9 mouse cellular contexts compared by ENCODE assay signal in the genomic region with DNA sequence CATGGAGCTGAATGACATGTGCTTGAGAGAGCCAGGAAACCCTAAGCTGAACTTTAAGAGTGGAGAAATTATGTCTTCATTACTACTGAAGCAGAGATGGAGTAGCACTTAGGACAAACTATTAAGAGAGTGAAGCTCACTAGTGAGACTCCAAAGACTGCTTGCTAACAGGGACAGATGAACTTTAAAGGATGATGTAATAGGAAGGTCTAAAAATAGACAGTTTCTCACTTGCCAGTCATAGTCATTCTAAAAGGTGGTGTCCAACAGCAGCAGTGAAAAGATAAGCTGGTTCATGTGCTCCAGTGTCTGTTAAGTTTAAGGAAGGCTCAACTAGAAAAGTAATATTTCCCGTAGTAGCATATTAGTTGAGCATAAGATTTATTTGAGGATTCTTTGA. TPM values are rescaled to one million over a fixed set of nuclear protein-coding genes. Genes with fewer than 3 reads are reported as not detected.
DNase-seq lines count a peak whose midpoint lies in the region; ATAC-seq and TF ChIP-seq lines count a peak whose summit lies in the region.
"Had no signal": no experiment of that assay in that cellular context is flagged by ENCODE, and none has a peak within 500 bp of the region (broad histone marks: within the 10 kb centered on the region; RNA-seq: fewer than 3 reads in every experiment).

No protein-coding gene starts in this region.

- 6% methylated on average over 1 of the region's 1 CpGs for WGBS in liver, adult 2 months
- WGBS in intestine, embryonic 14.5 days, result 54% methylated on average over 1 of the region's 1 CpGs
- 25% methylated on average over 1 of the region's 1 CpGs for WGBS in stomach, embryonic 16.5 days

- H3K36me3 ChIP-seq in liver, adult 2 months (ENCODE audit: control insufficient read depth, insufficient read depth, low read length), result peaks cover 3% of the 10 kb centered on the region; the same call in 1 of the 2 replicates
- 0 out of 2 replicates have a peak, but pooled peaks cover 5% of the 10 kb centered on the region for H3K36me3 ChIP-seq in intestine, embryonic 14.5 days (ENCODE audit: control insufficient read depth, insufficient read depth, low read length)
- no peaks in the 10 kb centered on the region for H3K36me3 ChIP-seq in stomach, embryonic 16.5 days (ENCODE audit: control insufficient read depth, insufficient read depth, low read length)
- H3K36me3 ChIP-seq: hindbrain, embryonic 12.5 days had no signal

- H3K27ac ChIP-seq in liver, adult 2 months (replicated peaks; ENCODE audit: insufficient read depth, low read depth, low read length), result peak overlapping the region; percentile 73
- 0 out of 2 replicates have a peak overlapping the region, but pooled peaks have one; percentile 34 for H3K27ac ChIP-seq in intestine, embryonic 14.5 days (ENCODE audit: low read depth)
- H3K27ac ChIP-seq in stomach, embryonic 16.5 days (ENCODE audit: low read length), result peak overlapping the region; percentile 52
- H3K27ac ChIP-seq: hindbrain, embryonic 12.5 days had no signal

- TF ChIP-seq CTCF in liver, adult 2 months (IDR thresholded peaks at IDR 0.05; ENCODE audit: low read depth, low read length), result no peak
- no peak for TF ChIP-seq CTCF in brain, embryonic 14.5 days (IDR thresholded peaks at IDR 0.05; ENCODE audit: borderline replicate concordance, extremely low read depth, insufficient read depth, insufficient read length)

- H3K4me3 ChIP-seq in liver, adult 2 months (ENCODE audit: insufficient read depth, low read depth, low read length), result no peak overlapping the region
- no peak overlapping the region for H3K4me3 ChIP-seq in intestine, embryonic 14.5 days (ENCODE audit: low read depth, low read length)
- no peak overlapping the region for H3K4me3 ChIP-seq in stomach, embryonic 16.5 days (replicated peaks; ENCODE audit: low read length)
- H3K4me3 ChIP-seq: hindbrain, embryonic 12.5 days had no signal

- H3K79me2 ChIP-seq in liver, adult 2 months (ENCODE audit: control insufficient read depth, insufficient read depth, low read length), result peaks cover 18% of the 10 kb centered on the region

- no peak for TF ChIP-seq POLR2A in liver, adult 2 months (IDR thresholded peaks at IDR 0.05; ENCODE audit: extremely low read depth, insufficient read depth, low read length)
- no peak for TF ChIP-seq POLR2A in brain, embryonic 14.5 days (IDR thresholded peaks at IDR 0.05; ENCODE audit: borderline replicate concordance, extremely low read depth, insufficient read depth, insufficient read length, poor library complexity, severe bottlenecking)

- ATAC-seq in intestine, embryonic 14.5 days (replicated peaks; ENCODE audit: low FRiP score, low TSS enrichment, low read depth), result peak; percentile 60; the same call in 1 of the 2 replicates
- peak; percentile 60; the same call in 1 of the 2 replicates for ATAC-seq in stomach, embryonic 16.5 days (ENCODE audit: insufficient read depth, low FRiP score)

- no peaks in the 10 kb centered on the region for H3K27me3 ChIP-seq in liver, adult 2 months (ENCODE audit: control insufficient read depth, insufficient read depth, low read length)
- H3K27me3 ChIP-seq in intestine, embryonic 14.5 days (replicated peaks; ENCODE audit: control insufficient read depth, insufficient read depth, low read length), result no peaks in the 10 kb centered on the region
- H3K27me3 ChIP-seq in stomach, embryonic 16.5 days (ENCODE audit: control insufficient read depth, insufficient read depth, low read length), result no peaks in the 10 kb centered on the region
- H3K27me3 ChIP-seq: hindbrain, embryonic 12.5 days had no signal

- no peaks in the 10 kb centered on the region for H3K9me3 ChIP-seq in intestine, embryonic 14.5 days (ENCODE audit: control insufficient read depth, low read length)
- H3K9me3 ChIP-seq in stomach, embryonic 16.5 days (replicated peaks; ENCODE audit: control insufficient read depth, low read length), result no peaks in the 10 kb centered on the region
- H3K9me3 ChIP-seq: hindbrain, embryonic 12.5 days had no signal

- no peak overlapping the region for H3K4me2 ChIP-seq in intestine, embryonic 14.5 days (ENCODE audit: low read length)
- peak overlapping the region; percentile 42 for H3K4me2 ChIP-seq in stomach, embryonic 16.5 days (ENCODE audit: low read depth, low read length)
- H3K4me2 ChIP-seq: hindbrain, embryonic 12.5 days; midbrain, embryonic 11.5 days had no signal

- H3K9ac ChIP-seq in liver, adult 2 months (ENCODE audit: low read depth, low read length), result peak overlapping the region; percentile 50
- H3K9ac ChIP-seq in intestine, embryonic 14.5 days (ENCODE audit: low read length), result no peak overlapping the region
- H3K9ac ChIP-seq in stomach, embryonic 16.5 days (ENCODE audit: low read length), result no peak overlapping the region
- H3K9ac ChIP-seq: hindbrain, embryonic 12.5 days had no signal

- peaks cover 50% of the 10 kb centered on the region for H3K4me1 ChIP-seq in liver, adult 2 months (ENCODE audit: control insufficient read depth, insufficient read depth, low read length)
- peaks cover 38% of the 10 kb centered on the region for H3K4me1 ChIP-seq in intestine, embryonic 14.5 days (replicated peaks; ENCODE audit: control insufficient read depth, insufficient read depth, low read length)
- peaks cover 37% of the 10 kb centered on the region for H3K4me1 ChIP-seq in stomach, embryonic 16.5 days (ENCODE audit: control insufficient read depth, insufficient read depth, low read length)

- peak; percentile 87 for DNase-seq in liver, adult 2 months (ENCODE audit: extremely low read depth, low read depth, low spot score)
- no peak for DNase-seq in liver
- DNase-seq in brain, embryonic 14.5 days (ENCODE audit: low read depth), result peak; percentile 22
- DNase-seq in intestine, embryonic 14.5 days (ENCODE audit: low spot score), result no peak
- DNase-seq in layer of hippocampus, postnatal 10 days (ENCODE audit: low spot score in 2 of 2), result no peak
- DNase-seq in thymus, postnatal 25 days, result no peak

RNA-seq across cellular contexts. Expression of gene Picalm, which starts 16.3 kb away (rescaled TPM):
- total RNA-seq in liver, adult 2 months (2014; rRNA removed), result 120 and 127 TPM in 2 replicates
- polyA plus RNA-seq in liver, adult 2 months (2012; rRNA removed), result 24.6 and 29.7 TPM in 2 replicates
- 182 and 193 TPM in 2 replicates for polyA plus RNA-seq in brain, embryonic 14.5 days (2012; rRNA removed)
- 43.6 and 46.6 TPM in 2 replicates for polyA plus RNA-seq in intestine, embryonic 14.5 days (2014; fragmentation: Nextera tagmentation; extraction: Ambion mirVana)
- 39.0 and 46.9 TPM in 2 replicates for polyA plus RNA-seq in stomach, embryonic 16.5 days (2015; fragmentation: Nextera tagmentation; extraction: Ambion mirVana)
- total RNA-seq in layer of hippocampus, postnatal 10 days (2021), result 100 to 1,000 TPM; 196 to 214 TPM

Comparison
In these comparisons a context has a peak if more than half of its experiments do, and no peak if none do; other contexts are left out.
1. DNase-seq: peak in liver, adult 2 months (single experiment) and brain, embryonic 14.5 days (single experiment); none in liver (single experiment), intestine, embryonic 14.5 days (single experiment), layer of hippocampus, postnatal 10 days (0 of 2) and thymus, postnatal 25 days (single experiment).
2. Peak in every context shown above with its lines, with median percentiles within 50 percentile points of each other: H3K27ac ChIP-seq.